Comparison of ENCODE assay signal across 15 mouse cellular contexts in genomic region chr13:81744092-81744396, GRCm38 (mm10).
"Had no signal": no experiment of that assay in that cellular context is flagged by ENCODE, and none has a peak within 500 bp of the region (broad histone marks: within the 10 kb centered on the region; RNA-seq: fewer than 3 reads in every experiment).

No protein-coding gene starts in this region.

- H3K36me3 ChIP-seq: limb, embryonic 10.5 days; limb, embryonic 13.5 days; liver, embryonic 13.5 days; midbrain, embryonic 10.5 days; midbrain, embryonic 13.5 days; neural tube, embryonic 13.5 days had no signal

- H3K9ac ChIP-seq: limb, embryonic 13.5 days; liver, embryonic 13.5 days; lung, embryonic 14.5 days; midbrain, embryonic 13.5 days; neural tube, embryonic 13.5 days had no signal

- H3K9me3 ChIP-seq: limb, embryonic 10.5 days; limb, embryonic 13.5 days; liver, embryonic 13.5 days had no signal

- H3K27me3 ChIP-seq: limb, embryonic 13.5 days; liver, embryonic 13.5 days; megakaryocyte, embryonic 14.5 days; midbrain, embryonic 13.5 days; neural tube, embryonic 13.5 days had no signal

- H3K4me2 ChIP-seq: limb, embryonic 13.5 days; lung, embryonic 14.5 days; midbrain, embryonic 13.5 days; neural tube, embryonic 13.5 days had no signal

- H3K4me3 ChIP-seq: limb, embryonic 10.5 days; limb, embryonic 13.5 days; liver, embryonic 13.5 days; megakaryocyte, embryonic 14.5 days; midbrain, embryonic 10.5 days; midbrain, embryonic 13.5 days; myocyte; neural tube, embryonic 13.5 days had no signal

- ATAC-seq: midbrain, embryonic 13.5 days; midbrain, embryonic 16.5 days had no signal

- H3K27ac ChIP-seq: limb, embryonic 10.5 days; limb, embryonic 13.5 days; liver, embryonic 13.5 days; midbrain, embryonic 10.5 days; midbrain, embryonic 13.5 days; neural tube, embryonic 13.5 days had no signal

- DNase-seq: kidney, postnatal 10 days; liver, embryonic 13.5 days; lung, embryonic 14.5 days; lung, postnatal 10 days; thymus, adult 2 months; thymus, postnatal 14 days; thymus, postnatal 4 days had no signal

- H3K4me1 ChIP-seq: limb, embryonic 10.5 days; limb, embryonic 13.5 days; midbrain, embryonic 13.5 days; neural tube, embryonic 13.5 days had no signal
